12 mouse cellular contexts compared by ENCODE assay signal in genomic region chr9:122701817-122702216, GRCm38 (mm10). TPM values are rescaled to one million over a fixed set of nuclear protein-coding genes. Genes with fewer than 3 reads are reported as not detected.
DNase-seq lines count a peak whose midpoint lies in the region; ATAC-seq and TF ChIP-seq lines count a peak whose summit lies in the region.
"Had no signal": no experiment of that assay in that cellular context is flagged by ENCODE, and none has a peak within 500 bp of the region (broad histone marks: within the 10 kb centered on the region; RNA-seq: fewer than 3 reads in every experiment).

No protein-coding gene starts in this region.

- no peak overlapping the region for H3K9ac ChIP-seq in lung, embryonic 14.5 days
- H3K9ac ChIP-seq in forebrain, embryonic 15.5 days (replicated peaks): no peak overlapping the region
- H3K9ac ChIP-seq: liver, embryonic 14.5 days had no signal

- H3K4me2 ChIP-seq in lung, embryonic 14.5 days: no peak overlapping the region
- no peak overlapping the region for H3K4me2 ChIP-seq in forebrain, embryonic 15.5 days (replicated peaks)

- DNase-seq in adrenal gland, postnatal 10 days: peak; percentile 66
- DNase-seq in adrenal gland, adult 8-10 months: no peak
- DNase-seq in lung, embryonic 14.5 days: peak; percentile 82
- DNase-seq in lung, postnatal 25 days (ENCODE audit: low spot score): no peak
- DNase-seq in c-Kit-positive CD71-positive TER-119-positive erythroid progenitor cells, embryonic 14.5 days (ENCODE audit: low spot score): peak; percentile 15
- DNase-seq in lung, postnatal 36 days: peak; percentile 27
- no peak for DNase-seq in spleen, postnatal 4 days (ENCODE audit: low spot score in 2 of 2)
- DNase-seq: cerebellum, adult 9-11 months had no signal

- H3K4me1 ChIP-seq in lung, embryonic 14.5 days (ENCODE audit: insufficient read depth): no peaks in the 10 kb centered on the region
- no peaks in the 10 kb centered on the region for H3K4me1 ChIP-seq in forebrain, embryonic 15.5 days

- TF ChIP-seq CTCF in lung, embryonic 14.5 days (IDR thresholded peaks at IDR 0.05; ENCODE audit: low read depth): no peak

- 0 out of 2 replicates have a peak, but pooled peaks cover 4% of the 10 kb centered on the region for H3K27me3 ChIP-seq in lung, embryonic 14.5 days (ENCODE audit: insufficient read depth, low read length)
- H3K27me3 ChIP-seq in forebrain, embryonic 15.5 days: no peaks in the 10 kb centered on the region

- H3K9me3 ChIP-seq in lung, embryonic 14.5 days (ENCODE audit: low read depth, low read length): no peaks in the 10 kb centered on the region
- no peaks in the 10 kb centered on the region for H3K9me3 ChIP-seq in forebrain, embryonic 15.5 days

- no peaks in the 10 kb centered on the region for H3K36me3 ChIP-seq in lung, embryonic 14.5 days (ENCODE audit: insufficient read depth)
- H3K36me3 ChIP-seq in forebrain, embryonic 15.5 days: no peaks in the 10 kb centered on the region

- WGBS in lung, embryonic 14.5 days: 2% methylated on average over 3 of the region's 3 CpGs
- WGBS in forebrain, embryonic 15.5 days: 6% methylated on average over 3 of the region's 3 CpGs

- H3K27ac ChIP-seq in lung, embryonic 14.5 days (ENCODE audit: low read depth): no peak overlapping the region
- H3K27ac ChIP-seq in forebrain, embryonic 15.5 days (replicated peaks): no peak overlapping the region
- H3K27ac ChIP-seq: liver, embryonic 14.5 days had no signal

- no peak overlapping the region for H3K4me3 ChIP-seq in lung, embryonic 14.5 days (ENCODE audit: low read depth, low read length)
- H3K4me3 ChIP-seq in forebrain, embryonic 15.5 days: no peak overlapping the region

- no peak for ATAC-seq in lung, embryonic 14.5 days (ENCODE audit: insufficient read depth)
- no peak for ATAC-seq in forebrain, embryonic 15.5 days (replicated peaks)

RNA-seq across cellular contexts. Expression of gene Topaz1, which starts 45.3 kb away (rescaled TPM):
- total RNA-seq in adrenal gland, postnatal 10 days (2021): not detected
- total RNA-seq in adrenal gland, adult 8-10 months (2022): under 1 TPM in 2 of 4 experiments, not detected in 2; 0.06 to 0.59 TPM
- polyA plus RNA-seq in lung, embryonic 14.5 days (2014; fragmentation: Nextera tagmentation; extraction: Ambion mirVana): 0.09 TPM in 1 of 2 replicates, not detected in the other
- polyA plus RNA-seq in forebrain, embryonic 15.5 days (2015; fragmentation: Nextera tagmentation; extraction: Ambion mirVana): not detected in 2 replicates
- polyA plus RNA-seq: C2C12; heart, embryonic 14.5 days; liver, embryonic 14.5 days had no signal

Comparison
In these comparisons a context has a peak if more than half of its experiments do, and no peak if none do; other contexts are left out.
1. DNase-seq: peak in adrenal gland, postnatal 10 days (single experiment), lung, embryonic 14.5 days (single experiment), c-Kit-positive CD71-positive TER-119-positive erythroid progenitor cells, embryonic 14.5 days (single experiment) and lung, postnatal 36 days (single experiment); none in adrenal gland, adult 8-10 months (single experiment), lung, postnatal 25 days (single experiment) and spleen, postnatal 4 days (0 of 2).